Mouse (Mus musculus) hindbrain, embryonic 14.5 days (tissue): Measurements from ENCODE around the gene Kdm6b. TPM values are rescaled to one million over a fixed set of nuclear protein-coding genes. Genes with fewer than 3 reads are reported as not detected.

Source experiments
- ATAC-seq: fragments of 200-750 bp; cut with Nextera tagmentation; 2 replicates; pipeline ENCODE4 v1.8.0; 2017; ENCODE audit warnings: moderate number of reproducible peaks, mild to moderate bottlenecking, moderate TSS enrichment, moderate library complexity; ENCODE audit not compliant: low FRiP score
- DNase-seq: peaks from one replicate; pipeline ENCODE4 v3.0.0-alpha.2; 2015; ENCODE audit warnings: low spot score
- H3K27ac ChIP-seq: fragments of 300-500 bp; sonication (generic); 2 replicates; pipeline ENCODE4 v1.5.1; 2014; ENCODE audit warnings: mild to moderate bottlenecking, moderate library complexity
- H3K27me3 ChIP-seq: fragments of 300-500 bp; sonication (generic); 2 replicates; pipeline ENCODE4 v1.6.1; 2014; ENCODE audit warnings: mild to moderate bottlenecking, low read length, mixed read lengths; ENCODE audit not compliant: control insufficient read depth, insufficient read depth
- H3K36me3 ChIP-seq: fragments of 300-500 bp; sonication (generic); replicated peaks from 2 replicates; pipeline ENCODE4 v1.6.1; 2014; ENCODE audit not compliant: control insufficient read depth, insufficient read depth
- H3K4me1 ChIP-seq: fragments of 300-500 bp; sonication (generic); replicated peaks from 2 replicates; pipeline ENCODE4 v1.6.1; 2014; ENCODE audit warnings: antibody characterized with exemption, low read length, mixed read lengths; ENCODE audit not compliant: control insufficient read depth, insufficient read depth
- H3K4me2 ChIP-seq: fragments of 300-500 bp; sonication (generic); replicated peaks from 2 replicates; pipeline ENCODE4 v1.6.1; 2014; ENCODE audit warnings: mild to moderate bottlenecking, moderate library complexity
- H3K4me3 ChIP-seq: fragments of 300-500 bp; sonication (generic); replicated peaks from 2 replicates; pipeline ENCODE4 v1.5.1; 2014; ENCODE audit warnings: mild to moderate bottlenecking, low read length
- H3K9ac ChIP-seq: fragments of 300-500 bp; sonication (generic); 2 replicates; pipeline ENCODE4 v1.6.1; 2014
- H3K9me3 ChIP-seq: fragments of 300-500 bp; sonication (generic); 2 replicates; pipeline ENCODE4 v1.6.1; 2016; ENCODE audit warnings: low read length; ENCODE audit not compliant: control insufficient read depth
- WGBS: fragments of 180-500 bp; shearing (Covaris S2); extraction: QIAGEN DNeasy Blood & Tissue Kit; methylation state at CpG from one replicate; pipeline ENCODE4 v1.1.7; 2014; 5-methylcytosine and 5-hydroxymethylcytosine counted together
- polyA plus RNA-seq: library from polyadenylated mRNA; unstranded; fragments of >200 nt; fragmentation: Nextera tagmentation; extraction: Ambion mirVana; gene quantifications from 2 replicates; pipeline ENCODE4 v1.2.1, GENCODE M21; 2014

Kdm6b gene
- polyA plus RNA-seq, 1 experiment from 2014 or later: 33.0 TPM

- WGBS: 0% methylated on average over 3 of the region's 3 CpGs
- peak overlapping the region; percentile 99 for H3K4me2 ChIP-seq
- no peaks in the 10 kb centered on the region for H3K9me3 ChIP-seq
- H3K4me1 ChIP-seq: peaks cover 62% of the 10 kb centered on the region
- 0 out of 2 replicates have a peak, but pooled peaks cover under 1% of the 10 kb centered on the region for H3K27me3 ChIP-seq
- peak overlapping the region; percentile 100 for H3K27ac ChIP-seq
- H3K36me3 ChIP-seq: peaks cover 21% of the 10 kb centered on the region
- ATAC-seq: peak; percentile 15; the same call in 1 of the 2 replicates
- peak; percentile 70 for DNase-seq
- H3K9ac ChIP-seq: peak overlapping the region; percentile 99
- peak overlapping the region; percentile 65 for H3K4me3 ChIP-seq
Measured at GRCm38 (mm10) chr11:69415327-69415667, 1.8 kb upstream of the Kdm6b start.

- 2% methylated on average over 4 of the region's 4 CpGs for WGBS
- peaks cover 21% of the 10 kb centered on the region for H3K36me3 ChIP-seq
- H3K9me3 ChIP-seq: no peaks in the 10 kb centered on the region
- ATAC-seq (no peak), DNase-seq (no peak)
- peak overlapping the region; percentile 99 for H3K4me2 ChIP-seq
- peaks cover 56% of the 10 kb centered on the region for H3K4me1 ChIP-seq
- H3K27me3 ChIP-seq: no peaks in the 10 kb centered on the region
- peak overlapping the region; percentile 99 for H3K9ac ChIP-seq
- H3K27ac ChIP-seq: peak overlapping the region; percentile 100
- peak overlapping the region; percentile 65 for H3K4me3 ChIP-seq
Measured at GRCm38 (mm10) chr11:69414421-69415326, 1.2 kb upstream of the Kdm6b start.

- DNase-seq: no peak
- Histone ChIP-seq H3K27ac (peak overlapping the region; percentile 100; the same call in 1 of the 2 replicates), H3K4me1 (peaks cover 62% of the 10 kb centered on the region), H3K4me3 (peak overlapping the region; percentile 65), H3K4me2 (peak overlapping the region; percentile 99), H3K36me3 (peaks cover 29% of the 10 kb centered on the region), H3K27me3 (no peaks in the 10 kb centered on the region), H3K9me3 (no peaks in the 10 kb centered on the region), H3K9ac (peak overlapping the region; percentile 79)
- 57% methylated on average over 7 of the region's 7 CpGs for WGBS
- ATAC-seq: no peak
Measured at GRCm38 (mm10) chr11:69412548-69412947, 927 bp downstream of the Kdm6b start.

- H3K27ac ChIP-seq: peak overlapping the region; percentile 100
- peaks cover 55% of the 10 kb centered on the region for H3K4me1 ChIP-seq
- no peaks in the 10 kb centered on the region for H3K27me3 ChIP-seq
- ATAC-seq: peak; percentile 0; the same call in 1 of the 2 replicates
- H3K36me3 ChIP-seq: peaks cover 38% of the 10 kb centered on the region
- H3K4me2 ChIP-seq: peak overlapping the region; percentile 99
- 2% methylated on average over 38 of the region's 39 CpGs for WGBS
- no peaks in the 10 kb centered on the region for H3K9me3 ChIP-seq
- H3K9ac ChIP-seq: peak overlapping the region; percentile 79
- DNase-seq: no peak
- H3K4me3 ChIP-seq: peak overlapping the region; percentile 65
Measured at GRCm38 (mm10) chr11:69411538-69412203, 1.8 kb downstream of the Kdm6b start.

- Histone ChIP-seq H3K27ac (peak overlapping the region; percentile 100), H3K9ac (peak overlapping the region; percentile 79), H3K9me3 (no peaks in the 10 kb centered on the region), H3K4me3 (peak overlapping the region; percentile 65), H3K4me2 (peak overlapping the region; percentile 99), H3K36me3 (peaks cover 44% of the 10 kb centered on the region), H3K4me1 (peaks cover 53% of the 10 kb centered on the region), H3K27me3 (no peaks in the 10 kb centered on the region)
- DNase-seq: peak; percentile 98
- peak; percentile 52 for ATAC-seq
- 0% methylated on average over 26 of the region's 26 CpGs for WGBS
Measured at GRCm38 (mm10) chr11:69411073-69411535, 2.4 kb downstream of the Kdm6b start.

- peaks cover 53% of the 10 kb centered on the region for H3K4me1 ChIP-seq
- H3K4me3 ChIP-seq: peak overlapping the region; percentile 65
- H3K27me3 ChIP-seq: no peaks in the 10 kb centered on the region
- DNase-seq (no peak), ATAC-seq (0 out of 2 replicates have a peak, but pooled peaks have one; percentile 0)
- H3K9ac ChIP-seq: peak overlapping the region; percentile 79
- peak overlapping the region; percentile 100 for H3K27ac ChIP-seq
- H3K36me3 ChIP-seq: peaks cover 50% of the 10 kb centered on the region
- under 1% methylated on average over 41 of the region's 41 CpGs for WGBS
- peak overlapping the region; percentile 99 for H3K4me2 ChIP-seq
- no peaks in the 10 kb centered on the region for H3K9me3 ChIP-seq
Measured at GRCm38 (mm10) chr11:69410310-69411072, 3.0 kb downstream of the Kdm6b start.

- H3K27me3 ChIP-seq: no peaks in the 10 kb centered on the region
- H3K27ac ChIP-seq: peak overlapping the region; percentile 100
- H3K4me2 ChIP-seq: peak overlapping the region; percentile 99
- DNase-seq: no peak
- H3K9ac ChIP-seq: peak overlapping the region; percentile 79
- H3K4me1 ChIP-seq: peaks cover 51% of the 10 kb centered on the region
- under 1% methylated on average over 18 of the region's 18 CpGs for WGBS
- H3K9me3 ChIP-seq: no peaks in the 10 kb centered on the region
- peaks cover 55% of the 10 kb centered on the region for H3K36me3 ChIP-seq
- no peak for ATAC-seq
- H3K4me3 ChIP-seq: peak overlapping the region; percentile 65
Measured at GRCm38 (mm10) chr11:69410045-69410309, 3.5 kb downstream of the Kdm6b start.

- peak; percentile 79 for DNase-seq
- H3K27me3 ChIP-seq: no peaks in the 10 kb centered on the region
- peak overlapping the region; percentile 79 for H3K9ac ChIP-seq
- H3K9me3 ChIP-seq: no peaks in the 10 kb centered on the region
- H3K4me2 ChIP-seq: peak overlapping the region; percentile 99
- peak; percentile 49; the same call in 1 of the 2 replicates for ATAC-seq
- under 1% methylated on average over 44 of the region's 46 CpGs for WGBS
- peaks cover 46% of the 10 kb centered on the region for H3K4me1 ChIP-seq
- peak overlapping the region; percentile 65 for H3K4me3 ChIP-seq
- H3K27ac ChIP-seq: peak overlapping the region; percentile 100
- peaks cover 59% of the 10 kb centered on the region for H3K36me3 ChIP-seq
Measured at GRCm38 (mm10) chr11:69409378-69410044, 4.0 kb downstream of the Kdm6b start.
